Mouse (Mus musculus): ENCODE measurements around the gene Ackr2.

Gene Ackr2

GRCm38 (mm10) chr9:121898245-121898644 lies at the start of gene Ackr2:
Gene Ackr2, plus strand, starts transcription at chr9:121898355.
- DNase-seq (ENCODE audit: extremely low read depth, insufficient read length, low spot score) = no peak

GRCm38 (mm10) chr9:121854246-121854645 lies 43.9 kb upstream of the Ackr2 start:
- no peak for DNase-seq (ENCODE audit: extremely low read depth, insufficient read length, low spot score)

GRCm38 (mm10) chr9:121856649-121857416 lies 41.3 kb upstream of the Ackr2 start:
- no peak for DNase-seq (ENCODE audit: extremely low read depth, insufficient read length, low spot score)

- DNase-seq (ENCODE audit: extremely low read depth, insufficient read length, low spot score) = peak; percentile 97
Measured at GRCm38 (mm10) chr9:121857474-121858152, 40.5 kb upstream of the Ackr2 start.

GRCm38 (mm10) chr9:121858153-121858488 lies 40.0 kb upstream of the Ackr2 start, which contains the start of gene Higd1a:
Gene Higd1a, minus strand, starts transcription at chr9:121858362.
- no peak for DNase-seq (ENCODE audit: extremely low read depth, insufficient read length, low spot score)

GRCm38 (mm10) chr9:121859345-121859744 lies 38.8 kb upstream of the Ackr2 start:
- no peak for DNase-seq (ENCODE audit: extremely low read depth, insufficient read length, low spot score)

GRCm38 (mm10) chr9:121860921-121861320 lies 37.2 kb upstream of the Ackr2 start:
- DNase-seq (ENCODE audit: extremely low read depth, insufficient read length, low spot score) = no peak

- no peak for DNase-seq (ENCODE audit: extremely low read depth, insufficient read length, low spot score)
Measured at GRCm38 (mm10) chr9:121864837-121865236, 33.3 kb upstream of the Ackr2 start.

GRCm38 (mm10) chr9:121865425-121866008 lies 32.6 kb upstream of the Ackr2 start:
- no peak for DNase-seq (ENCODE audit: extremely low read depth, insufficient read length, low spot score)

GRCm38 (mm10) chr9:121867632-121868031 lies 30.5 kb upstream of the Ackr2 start:
- DNase-seq (ENCODE audit: extremely low read depth, insufficient read length, low spot score) = no peak

- DNase-seq (ENCODE audit: extremely low read depth, insufficient read length, low spot score) = no peak
Measured at GRCm38 (mm10) chr9:121868236-121868635, 29.9 kb upstream of the Ackr2 start.

GRCm38 (mm10) chr9:121869432-121869831 lies 28.7 kb upstream of the Ackr2 start:
- no peak for DNase-seq (ENCODE audit: extremely low read depth, insufficient read length, low spot score)

GRCm38 (mm10) chr9:121869973-121870515 lies 28.1 kb upstream of the Ackr2 start:
- DNase-seq (ENCODE audit: extremely low read depth, insufficient read length, low spot score) = no peak

GRCm38 (mm10) chr9:121872062-121872683 lies 26.0 kb upstream of the Ackr2 start:
- no peak for DNase-seq (ENCODE audit: extremely low read depth, insufficient read length, low spot score)

GRCm38 (mm10) chr9:121873578-121873977 lies 24.6 kb upstream of the Ackr2 start:
- DNase-seq (ENCODE audit: extremely low read depth, insufficient read length, low spot score) = no peak

- DNase-seq (ENCODE audit: extremely low read depth, insufficient read length, low spot score) = no peak
Measured at GRCm38 (mm10) chr9:121877052-121877740, 21.0 kb upstream of the Ackr2 start.

- peak; percentile 27 for DNase-seq (ENCODE audit: extremely low read depth, insufficient read length, low spot score)
Measured at GRCm38 (mm10) chr9:121880840-121881239, 17.3 kb upstream of the Ackr2 start.

- no peak for DNase-seq (ENCODE audit: extremely low read depth, insufficient read length, low spot score)
Measured at GRCm38 (mm10) chr9:121881301-121881700, 16.9 kb upstream of the Ackr2 start.

- DNase-seq (ENCODE audit: extremely low read depth, insufficient read length, low spot score) = peak; percentile 23
Measured at GRCm38 (mm10) chr9:121882015-121882457, 16.1 kb upstream of the Ackr2 start.

GRCm38 (mm10) chr9:121889927-121890440 lies 8.2 kb upstream of the Ackr2 start:
- no peak for DNase-seq (ENCODE audit: extremely low read depth, insufficient read length, low spot score)

All from 3134 (cell line).